Mouse (Mus musculus) MEL (cell line): ENCODE results near the gene Hcrt.

Source experiments
- CTCF ChIP-seq, 3 experiments: IDR thresholded peaks in 2 of 3; conservative IDR thresholded peaks in 1 of 3; 2 replicates each; pipeline ENCODE4 v1.5.1; 2011 to 2012; ENCODE audit warnings: low read length in 3 of 3, low read depth in 2 of 3, mild to moderate bottlenecking in 2 of 3, improper control_type of control experiment in 1 of 3, inconsistent platforms in 1 of 3, mixed read lengths in 1 of 3, moderate library complexity in 1 of 3; ENCODE audit not compliant: control insufficient read depth in 1 of 3, insufficient read depth in 1 of 3, poor library complexity in 1 of 3, severe bottlenecking in 1 of 3
- MEF2A ChIP-seq: IDR thresholded peaks from 2 replicates; pipeline ENCODE4 v1.6.1; 2014; ENCODE audit warnings: low read depth, mild to moderate bottlenecking, inconsistent platforms, low read length, improper control_type of control experiment; ENCODE audit not compliant: poor library complexity, insufficient replicate concordance, severe bottlenecking; ENCODE audit errors: extremely low read depth
- POLR2A ChIP-seq, 2 experiments: IDR thresholded peaks; 2 replicates each; pipeline ENCODE4 v1.6.1; 2011 to 2012; ENCODE audit warnings: low read length in 2 of 2, mild to moderate bottlenecking in 2 of 2, control low read depth in 1 of 2, improper control_type of control experiment in 1 of 2, low read depth in 1 of 2, moderate library complexity in 1 of 2; ENCODE audit not compliant: control insufficient read depth in 1 of 2, insufficient read depth in 1 of 2, poor library complexity in 1 of 2
- POLR2AphosphoS5 ChIP-seq: IDR thresholded peaks from 2 replicates; pipeline ENCODE4 v1.6.1; 2012; ENCODE audit warnings: low read depth, borderline replicate concordance, mild to moderate bottlenecking, inconsistent platforms, low read length, moderate library complexity, mixed read lengths
- SIN3A ChIP-seq: IDR thresholded peaks from 2 replicates; pipeline ENCODE4 v1.6.1; 2012; ENCODE audit warnings: low read length, improper control_type of control experiment, inconsistent platforms
- UBTF ChIP-seq: IDR thresholded peaks from 2 replicates; pipeline ENCODE4 v1.6.1; 2012; ENCODE audit warnings: low read depth, mild to moderate bottlenecking, inconsistent platforms, low read length, improper control_type of control experiment, moderate library complexity, borderline replicate concordance; ENCODE audit not compliant: insufficient read depth
- ZNF384 ChIP-seq: IDR thresholded peaks from 2 replicates; pipeline ENCODE4 v1.6.1; 2012; ENCODE audit warnings: low read depth, mild to moderate bottlenecking, inconsistent platforms, low read length, improper control_type of control experiment

GRCm38 (mm10) chr11:100778069-100778468 is 15.3 kb upstream of the Hcrt start:
- TF ChIP-seq CTCF (IDR thresholded peaks at IDR 0.05 in 2 of 3, conservative IDR thresholded peaks at IDR 0.05 in 1 of 3; ENCODE audit: control insufficient read depth in 1 of 3, insufficient read depth in 1 of 3, low read depth in 2 of 3, low read length in 3 of 3, poor library complexity in 1 of 3, severe bottlenecking in 1 of 3), result no peak
- TF ChIP-seq POLR2AphosphoS5, result no peak
- TF ChIP-seq POLR2A (IDR thresholded peaks at IDR 0.05; ENCODE audit: control insufficient read depth in 1 of 2, insufficient read depth in 1 of 2, low read depth in 1 of 2, low read length in 2 of 2, poor library complexity in 1 of 2), result no peak
- TF ChIP-seq UBTF, result no peak
- peak; percentile 83 for TF ChIP-seq ZNF384
- no peak for TF ChIP-seq MEF2A
- TF ChIP-seq SIN3A, result peak; percentile 38; the same call in 1 of the 2 replicates
